Mouse (Mus musculus) ES-E14 (cell line): ENCODE measurements around the gene Gab1. TPM values are rescaled to one million over a fixed set of nuclear protein-coding genes. Genes with fewer than 3 reads are reported as not detected.

Experiments used
- DNase-seq: peaks from one replicate; pipeline ENCODE4 v3.0.0-alpha.2; 2013; ENCODE audit warnings: low read depth, low spot score
- H3K27ac ChIP-seq: 2 replicates; pipeline ENCODE4 v1.5.1; 2012; ENCODE audit warnings: low read depth, mild to moderate bottlenecking, low read length, moderate library complexity, mixed read lengths; ENCODE audit not compliant: poor library complexity, insufficient read depth, severe bottlenecking
- H3K36me3 ChIP-seq: 2 replicates; pipeline ENCODE4 v1.6.1; 2012; ENCODE audit warnings: mild to moderate bottlenecking, low read length, moderate library complexity, mixed read lengths; ENCODE audit not compliant: control insufficient read depth, poor library complexity, insufficient read depth, severe bottlenecking
- H3K4me1 ChIP-seq, 2 experiments: fragments of 150-350 bp in 1 of 2; sonication (generic) in 1 of 2; 2 replicates each; pipeline ENCODE4 v1.6.1; 2012; ENCODE audit warnings: low read length in 2 of 2, mild to moderate bottlenecking in 1 of 2, mixed read lengths in 1 of 2; ENCODE audit not compliant: control insufficient read depth in 2 of 2, insufficient read depth in 2 of 2, poor library complexity in 1 of 2
- H3K4me3 ChIP-seq, 2 experiments: fragments of 150-350 bp in 1 of 2; sonication (generic) in 1 of 2; 2 replicates each; pipeline ENCODE4 v1.5.1; 2012; ENCODE audit warnings: low read length in 2 of 2, low read depth in 1 of 2, mild to moderate bottlenecking in 1 of 2, mixed read lengths in 1 of 2; ENCODE audit not compliant: insufficient read depth in 1 of 2, poor library complexity in 1 of 2, severe bottlenecking in 1 of 2
- H3K9ac ChIP-seq: 2 replicates; pipeline ENCODE4 v1.6.1; 2012; ENCODE audit warnings: low read depth, mild to moderate bottlenecking, low read length, mixed read lengths; ENCODE audit not compliant: poor library complexity, insufficient read depth, severe bottlenecking
- H3K9me3 ChIP-seq: fragments of 150-350 bp; sonication (generic); 2 replicates; pipeline ENCODE4 v1.6.1; 2012; ENCODE audit warnings: low read depth, mild to moderate bottlenecking, low read length; ENCODE audit not compliant: control insufficient read depth, insufficient read depth
- CHD2 ChIP-seq: IDR thresholded peaks from 2 replicates; pipeline ENCODE4 v1.6.1; 2014; ENCODE audit warnings: mild to moderate bottlenecking, low read depth, low read length, inconsistent platforms
- HCFC1 ChIP-seq: IDR thresholded peaks from 2 replicates; pipeline ENCODE4 v1.6.1; 2012; ENCODE audit warnings: low read length, inconsistent platforms, borderline replicate concordance; ENCODE audit not compliant: insufficient read depth
- MAFK ChIP-seq: IDR thresholded peaks from 2 replicates; pipeline ENCODE4 v1.6.1; 2014; ENCODE audit warnings: mild to moderate bottlenecking, low read depth, low read length, inconsistent platforms; ENCODE audit not compliant: insufficient read depth
- ZC3H11A ChIP-seq: IDR thresholded peaks from 2 replicates; pipeline ENCODE4 v1.6.1; 2012; ENCODE audit warnings: low read depth, mild to moderate bottlenecking, inconsistent platforms, low read length, borderline replicate concordance
- ZNF384 ChIP-seq: IDR thresholded peaks from 2 replicates; pipeline ENCODE4 v1.6.1; 2012; ENCODE audit warnings: low read depth, low read length, inconsistent platforms
- in situ Hi-C, 2 experiments: fragments of 600-800 bp; cut with MboI; formaldehyde crosslinking; loops; one replicate each; pipeline ENCODE4 v1.15.1; 2025; ENCODE audit warnings: low sequenced_read_pairs in 2 of 2, inconsistent platforms in 1 of 2; ENCODE audit not compliant: unreplicated experiment in 2 of 2
- total RNA-seq: library from RNA; depleted of rRNA; stranded (reverse); fragments of 300-350 nt; gene quantifications from 2 replicates; pipeline ENCODE4 v1.2.3, GENCODE M21; 2012

Gene Gab1
- total RNA-seq, 1 experiment: 70.9 TPM

- DNase-seq: no peak
- no peaks in the 10 kb centered on the region for H3K9me3 ChIP-seq
- TF ChIP-seq ZNF384 (no peak), ZC3H11A (no peak), MAFK (no peak), CHD2 (no peak), HCFC1 (no peak)
- no peak overlapping the region for H3K9ac ChIP-seq
- peaks cover 0 to 2% of the 10 kb centered on the region in 2 experiments; a peak in 1 of 4 replicates for H3K4me1 ChIP-seq
- no peak overlapping the region for H3K27ac ChIP-seq
- in situ Hi-C loops: no loop called here
- H3K4me3 ChIP-seq: no peak overlapping the region
- peaks cover 24% of the 10 kb centered on the region for H3K36me3 ChIP-seq
These were observed 82.0 kb downstream of the Gab1 start for GRCm38 (mm10) chr8:80798198-80798777.

- no peak overlapping the region for H3K9ac ChIP-seq
- no peak for DNase-seq
- H3K4me1 ChIP-seq: peaks cover 0 to 2% of the 10 kb centered on the region in 2 experiments; a peak in 2 of 4 replicates
- no peaks in the 10 kb centered on the region for H3K9me3 ChIP-seq
- H3K36me3 ChIP-seq: peaks cover 27% of the 10 kb centered on the region
- no peak overlapping the region for H3K4me3 ChIP-seq
- H3K27ac ChIP-seq: no peak overlapping the region
- in situ Hi-C loops: no loop called here
- TF ChIP-seq ZC3H11A (no peak), MAFK (no peak), CHD2 (no peak), HCFC1 (no peak), ZNF384 (no peak)
These were observed 84.2 kb downstream of the Gab1 start for GRCm38 (mm10) chr8:80796070-80796469.

- in situ Hi-C loops: no loop called here
- no peak overlapping the region for H3K27ac ChIP-seq
- TF ChIP-seq MAFK: no peak
- no peak for TF ChIP-seq ZNF384
- no peak for TF ChIP-seq CHD2
- no peak for TF ChIP-seq HCFC1
- TF ChIP-seq ZC3H11A: no peak
- H3K9ac ChIP-seq: no peak overlapping the region
- peaks cover 31% of the 10 kb centered on the region for H3K36me3 ChIP-seq
- no peaks in the 10 kb centered on the region for H3K9me3 ChIP-seq
- H3K4me1 ChIP-seq: peaks cover 0 to 2% of the 10 kb centered on the region in 2 experiments; a peak in 2 of 4 replicates
- no peak overlapping the region for H3K4me3 ChIP-seq
- DNase-seq: no peak
These were observed 85.5 kb downstream of the Gab1 start for GRCm38 (mm10) chr8:80794585-80795509.

- H3K4me3 ChIP-seq: no peak overlapping the region
- no peak for DNase-seq
- in situ Hi-C loops: no loop called here
- no peak overlapping the region for H3K9ac ChIP-seq
- TF ChIP-seq HCFC1 (no peak), ZC3H11A (no peak), MAFK (no peak), CHD2 (no peak), ZNF384 (no peak)
- no peaks in the 10 kb centered on the region for H3K9me3 ChIP-seq
- peaks cover 0 to 2% of the 10 kb centered on the region in 2 experiments; a peak in 2 of 4 replicates for H3K4me1 ChIP-seq
- H3K27ac ChIP-seq: no peak overlapping the region
- peaks cover 34% of the 10 kb centered on the region for H3K36me3 ChIP-seq
These were observed 86.4 kb downstream of the Gab1 start for GRCm38 (mm10) chr8:80793791-80794515.
